Mouse (Mus musculus) liver, embryonic 16.5 days (tissue): ENCODE results near the gene Ginm1. TPM values are rescaled to one million over a fixed set of nuclear protein-coding genes. Genes with fewer than 3 reads are reported as not detected.

Experiments
- ATAC-seq: fragments of 200-750 bp; cut with Nextera tagmentation; 2 replicates; pipeline ENCODE4 v1.8.0; 2017; ENCODE audit warnings: low read depth, mild to moderate bottlenecking, moderate number of reproducible peaks, moderate library complexity
- H3K27ac ChIP-seq: fragments of 300-500 bp; sonication (generic); 2 replicates; pipeline ENCODE4 v1.5.1; 2014; ENCODE audit warnings: mild to moderate bottlenecking, low read length
- H3K27me3 ChIP-seq: fragments of 300-500 bp; sonication (generic); 2 replicates; pipeline ENCODE4 v1.6.1; 2014; ENCODE audit warnings: low read depth, low read length, mixed read lengths; ENCODE audit not compliant: control insufficient read depth, insufficient read depth
- H3K36me3 ChIP-seq: fragments of 300-500 bp; sonication (generic); 2 replicates; pipeline ENCODE4 v1.6.1; 2014; ENCODE audit warnings: mild to moderate bottlenecking; ENCODE audit not compliant: control insufficient read depth, insufficient read depth
- H3K4me1 ChIP-seq: fragments of 300-500 bp; sonication (generic); 2 replicates; pipeline ENCODE4 v1.6.1; 2014; ENCODE audit warnings: low read depth, low read length, mixed read lengths; ENCODE audit not compliant: control insufficient read depth
- H3K4me2 ChIP-seq: fragments of 300-500 bp; sonication (generic); 2 replicates; pipeline ENCODE4 v1.6.1; 2014; ENCODE audit warnings: low read depth, low read length, mixed read lengths
- H3K4me3 ChIP-seq: fragments of 300-500 bp; sonication (generic); 2 replicates; pipeline ENCODE4 v1.5.1; 2014; ENCODE audit warnings: low read depth, mild to moderate bottlenecking, low read length
- H3K9ac ChIP-seq: fragments of 300-500 bp; sonication (generic); 2 replicates; pipeline ENCODE4 v1.6.1; 2014; ENCODE audit warnings: low read depth, low read length
- H3K9me3 ChIP-seq: fragments of 300-500 bp; sonication (generic); replicated peaks from 2 replicates; pipeline ENCODE4 v1.6.1; 2016; ENCODE audit warnings: low read length; ENCODE audit not compliant: control insufficient read depth
- WGBS: fragments of 180-500 bp; shearing (Covaris S2); extraction: QIAGEN DNeasy Blood & Tissue Kit; methylation state at CpG from one replicate; pipeline ENCODE4 v1.1.7; 2014; ENCODE audit not compliant: insufficient replicate concordance; 5-methylcytosine and 5-hydroxymethylcytosine counted together
- polyA plus RNA-seq: library from polyadenylated mRNA; unstranded; fragments of >200 nt; fragmentation: Nextera tagmentation; extraction: Ambion mirVana; gene quantifications from 2 replicates; pipeline ENCODE4 v1.2.1, GENCODE M21; 2015

Gene Ginm1
- polyA plus RNA-seq, 1 experiment from 2014 or later = 27.1 TPM

DNA sequence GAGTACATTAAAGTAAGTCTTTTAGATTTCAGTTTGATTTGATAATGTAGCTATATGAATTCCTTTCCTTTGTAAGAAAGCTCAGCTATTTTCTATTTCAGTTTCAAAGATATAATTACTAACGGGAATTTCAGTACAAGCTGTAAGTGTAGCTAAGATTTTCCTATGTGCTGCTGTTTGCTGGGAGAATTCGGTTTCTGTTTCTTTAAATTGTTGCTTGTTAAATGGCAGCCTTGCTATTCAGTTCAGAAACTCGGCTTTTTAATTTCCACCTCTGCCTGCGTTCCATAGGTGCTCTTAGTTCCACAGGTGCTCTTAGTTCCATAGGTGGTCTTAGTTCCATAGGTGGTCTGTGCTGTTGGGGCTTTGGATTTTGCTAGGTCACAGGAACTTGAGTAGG, 26.5 kb upstream of the Ginm1 start:
- no peak overlapping the region for H3K4me3 ChIP-seq
- H3K9me3 ChIP-seq = no peaks in the 10 kb centered on the region
- no peak overlapping the region for H3K9ac ChIP-seq
- H3K27ac ChIP-seq = no peak overlapping the region
- H3K27me3 ChIP-seq = no peaks in the 10 kb centered on the region
- H3K36me3 ChIP-seq = peaks cover 32% of the 10 kb centered on the region
- H3K4me1 ChIP-seq = no peaks in the 10 kb centered on the region
- ATAC-seq = no peak
- 80% methylated on average over 4 of the region's 4 CpGs for WGBS
- H3K4me2 ChIP-seq = no peak overlapping the region

DNA sequence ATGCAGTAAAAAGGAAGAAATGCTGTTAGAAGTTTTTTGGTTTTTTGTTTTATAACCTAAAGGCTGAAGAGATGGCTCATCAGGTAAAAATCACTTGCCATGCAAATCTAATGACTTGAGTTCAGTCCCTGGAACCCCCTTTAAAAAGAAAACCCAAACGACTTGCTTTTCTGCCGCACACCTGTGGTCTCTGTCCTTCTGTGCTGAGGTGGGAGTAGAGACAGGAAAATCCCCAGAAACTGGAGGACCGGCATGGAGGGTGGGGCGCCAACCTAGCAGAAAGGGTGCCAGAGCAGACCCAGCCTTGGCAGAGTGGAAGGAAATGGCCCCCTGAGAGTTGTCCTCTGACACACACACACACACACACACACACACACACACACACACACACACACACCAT, 26.1 kb upstream of the Ginm1 start:
- no peaks in the 10 kb centered on the region for H3K27me3 ChIP-seq
- H3K4me1 ChIP-seq = no peaks in the 10 kb centered on the region
- H3K4me3 ChIP-seq = no peak overlapping the region
- H3K27ac ChIP-seq = no peak overlapping the region
- ATAC-seq = no peak
- H3K9ac ChIP-seq = no peak overlapping the region
- 88% methylated on average over 4 of the region's 4 CpGs for WGBS
- H3K9me3 ChIP-seq = no peaks in the 10 kb centered on the region
- H3K4me2 ChIP-seq = no peak overlapping the region
- H3K36me3 ChIP-seq = peaks cover 32% of the 10 kb centered on the region

DNA sequence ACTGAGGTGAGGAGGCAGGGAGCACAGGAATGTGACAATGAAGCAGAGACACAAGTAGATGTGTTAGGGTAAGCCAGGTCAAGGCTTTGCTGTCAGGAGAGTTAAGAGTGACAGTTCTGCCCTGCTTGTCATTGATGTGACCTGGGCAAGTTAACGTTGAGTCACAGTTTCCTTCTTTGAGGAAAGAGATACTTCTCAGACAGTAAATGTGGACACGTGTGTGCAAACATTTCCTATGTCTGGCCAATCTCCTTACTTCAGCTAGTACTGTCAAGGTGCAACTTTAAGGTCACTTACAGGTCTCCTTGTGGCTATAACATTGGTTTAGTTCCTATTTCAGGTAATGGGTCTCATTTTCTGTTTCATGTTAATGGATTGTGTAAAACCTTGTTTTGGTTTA, 23.9 kb upstream of the Ginm1 start:
- Histone ChIP-seq H3K36me3 (peaks cover 28% of the 10 kb centered on the region), H3K9me3 (no peaks in the 10 kb centered on the region), H3K27me3 (no peaks in the 10 kb centered on the region), H3K4me2 (no peak overlapping the region), H3K4me3 (no peak overlapping the region), H3K4me1 (no peaks in the 10 kb centered on the region), H3K9ac (no peak overlapping the region), H3K27ac (no peak overlapping the region)
- no peak for ATAC-seq
- WGBS = 70% methylated on average over 2 of the region's 2 CpGs

DNA sequence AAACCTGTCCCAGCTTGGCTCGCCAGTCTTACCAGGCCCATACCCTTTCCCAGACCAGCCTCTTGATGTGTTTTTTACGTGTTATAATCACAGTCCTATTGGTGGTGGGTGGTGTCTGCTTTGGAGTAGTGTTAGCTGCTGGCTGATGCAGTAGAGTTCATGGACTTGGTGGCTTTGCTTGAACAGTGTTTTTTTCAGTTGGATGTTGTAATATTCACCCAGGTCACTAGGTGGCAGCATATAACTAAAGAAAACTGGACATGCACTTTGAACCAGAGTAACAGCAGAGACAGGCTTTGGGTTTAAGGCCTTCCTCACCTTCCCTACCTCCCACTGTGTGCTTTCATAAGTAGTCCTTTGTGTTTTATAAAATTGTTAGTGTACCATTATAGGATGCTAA, 17.3 kb upstream of the Ginm1 start:
- Histone ChIP-seq H3K27me3 (no peaks in the 10 kb centered on the region), H3K4me1 (no peaks in the 10 kb centered on the region), H3K9me3 (no peaks in the 10 kb centered on the region), H3K4me3 (no peak overlapping the region), H3K9ac (no peak overlapping the region), H3K27ac (no peak overlapping the region), H3K36me3 (peaks cover 25% of the 10 kb centered on the region), H3K4me2 (no peak overlapping the region)
- no peak for ATAC-seq
- 36% methylated on average over 2 of the region's 2 CpGs for WGBS

DNA sequence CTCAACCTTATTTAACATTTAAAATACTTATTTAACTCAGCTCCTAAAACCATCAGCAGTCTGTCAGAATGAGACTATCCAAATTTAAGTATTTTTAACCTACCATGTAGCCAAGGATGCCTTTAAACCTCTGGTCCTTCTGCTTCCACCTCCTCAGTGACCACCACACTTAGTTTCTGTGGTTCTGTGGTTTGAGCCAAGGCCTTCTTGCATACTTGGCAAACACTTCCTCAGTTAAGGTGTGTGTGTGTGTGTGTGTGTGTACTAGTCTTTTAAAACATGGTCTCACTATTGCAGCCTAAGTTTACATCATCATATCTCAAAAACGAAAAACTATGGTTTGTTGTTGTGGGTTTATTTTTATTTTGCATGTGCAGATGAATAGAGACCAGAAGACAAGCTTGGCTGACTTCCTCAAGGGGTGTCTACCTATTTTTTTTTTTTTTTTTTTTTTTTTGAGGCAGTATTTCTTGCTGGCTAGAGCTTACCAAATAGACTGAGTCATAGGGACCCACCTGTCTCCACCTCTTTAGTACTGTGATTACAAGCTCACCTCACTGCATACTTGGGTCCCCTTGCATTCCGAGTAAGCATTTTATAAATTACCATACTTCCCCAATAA, 10.0 kb upstream of the Ginm1 start:
- H3K4me1 ChIP-seq = no peaks in the 10 kb centered on the region
- no peak for ATAC-seq
- no peak overlapping the region for H3K4me3 ChIP-seq
- H3K9me3 ChIP-seq = no peaks in the 10 kb centered on the region
- no peak overlapping the region for H3K9ac ChIP-seq
- WGBS = 74% methylated on average over 2 of the region's 2 CpGs
- no peaks in the 10 kb centered on the region for H3K27me3 ChIP-seq
- no peak overlapping the region for H3K4me2 ChIP-seq
- H3K27ac ChIP-seq = no peak overlapping the region
- peaks cover 62% of the 10 kb centered on the region for H3K36me3 ChIP-seq

DNA sequence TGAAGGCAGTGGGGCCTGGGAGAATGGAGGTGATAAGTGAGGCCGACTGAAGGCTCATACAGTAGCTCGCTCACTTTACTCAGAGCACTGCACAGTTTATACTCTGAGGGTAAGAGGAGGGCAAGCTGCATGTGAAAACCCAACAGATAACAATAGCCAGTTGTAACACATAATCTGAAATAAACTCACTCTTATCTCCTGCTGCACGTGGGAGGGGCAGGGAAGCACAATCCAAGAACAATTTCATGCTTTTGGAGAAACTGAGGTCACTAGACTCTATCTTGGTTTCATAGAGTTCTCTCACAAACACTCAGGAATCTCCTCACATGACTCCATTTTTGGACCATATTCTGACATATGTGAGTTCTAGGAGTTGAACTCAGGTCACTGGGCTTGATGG, 8.6 kb upstream of the Ginm1 start:
- Histone ChIP-seq H3K27ac (no peak overlapping the region), H3K9ac (no peak overlapping the region), H3K4me2 (no peak overlapping the region), H3K36me3 (peaks cover 71% of the 10 kb centered on the region), H3K4me1 (no peaks in the 10 kb centered on the region), H3K4me3 (no peak overlapping the region), H3K9me3 (no peaks in the 10 kb centered on the region), H3K27me3 (no peaks in the 10 kb centered on the region)
- no peak for ATAC-seq
- 25% methylated on average over 3 of the region's 3 CpGs for WGBS

DNA sequence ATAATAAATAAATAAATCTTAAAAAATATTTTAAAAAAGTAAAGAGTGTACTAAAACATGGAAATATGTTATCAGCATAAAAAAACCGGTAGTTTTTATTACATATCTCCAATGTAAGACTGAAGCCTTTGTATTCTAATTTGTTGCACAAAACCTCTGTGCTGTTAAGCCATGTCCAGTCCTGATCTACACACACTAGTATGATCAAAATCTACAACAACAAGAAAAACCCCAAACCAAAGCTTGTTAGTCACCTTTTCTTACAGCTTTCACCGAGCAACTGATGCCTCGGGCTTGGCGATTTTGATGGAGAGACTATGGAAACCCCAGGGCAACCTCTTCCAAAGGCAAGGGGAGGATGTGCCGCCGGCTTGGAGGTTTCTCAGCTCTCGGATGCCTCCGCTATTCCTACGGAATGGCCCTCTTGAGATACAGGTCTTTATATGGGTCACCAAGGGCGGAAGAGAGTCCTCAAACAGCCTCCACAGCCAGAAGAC, 322 bp downstream of the Ginm1 start:
- WGBS = 0% methylated on average over 10 of the region's 10 CpGs
- Histone ChIP-seq H3K4me2 (peak overlapping the region; percentile 62), H3K36me3 (peaks cover 18% of the 10 kb centered on the region), H3K4me1 (peaks cover 7% of the 10 kb centered on the region), H3K27ac (peak overlapping the region; percentile 85), H3K9ac (peak overlapping the region; percentile 84), H3K27me3 (no peaks in the 10 kb centered on the region), H3K9me3 (no peaks in the 10 kb centered on the region), H3K4me3 (peak overlapping the region; percentile 83)
- ATAC-seq = peak; percentile 3; the same call in 1 of the 2 replicates

DNA sequence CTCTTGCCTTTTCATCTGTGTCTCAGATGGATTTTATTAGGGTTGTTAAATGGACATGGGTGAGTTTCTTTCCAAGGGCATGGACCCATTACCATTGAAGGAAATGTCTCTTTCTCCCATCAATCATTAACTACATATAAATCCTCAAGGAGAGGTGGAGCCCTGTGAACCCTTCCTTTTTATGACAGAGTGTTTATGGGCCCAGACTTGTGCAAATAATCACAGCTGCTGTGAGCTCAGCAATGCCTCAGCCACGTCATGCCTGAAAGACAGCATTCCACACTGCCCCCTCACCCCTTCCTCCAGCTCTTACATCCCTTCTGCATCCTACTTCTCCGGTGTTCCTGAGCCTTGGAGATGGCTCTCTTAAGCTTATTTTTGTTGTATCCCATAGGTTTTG, 5.3 kb downstream of the Ginm1 start:
- Histone ChIP-seq H3K4me1 (peaks cover 3% of the 10 kb centered on the region; the same call in 1 of the 2 replicates), H3K36me3 (peaks cover 7% of the 10 kb centered on the region), H3K27ac (no peak overlapping the region), H3K9me3 (no peaks in the 10 kb centered on the region), H3K9ac (no peak overlapping the region), H3K4me2 (no peak overlapping the region), H3K4me3 (no peak overlapping the region), H3K27me3 (no peaks in the 10 kb centered on the region)
- WGBS = 52% methylated on average over 2 of the region's 2 CpGs
- ATAC-seq = no peak

DNA sequence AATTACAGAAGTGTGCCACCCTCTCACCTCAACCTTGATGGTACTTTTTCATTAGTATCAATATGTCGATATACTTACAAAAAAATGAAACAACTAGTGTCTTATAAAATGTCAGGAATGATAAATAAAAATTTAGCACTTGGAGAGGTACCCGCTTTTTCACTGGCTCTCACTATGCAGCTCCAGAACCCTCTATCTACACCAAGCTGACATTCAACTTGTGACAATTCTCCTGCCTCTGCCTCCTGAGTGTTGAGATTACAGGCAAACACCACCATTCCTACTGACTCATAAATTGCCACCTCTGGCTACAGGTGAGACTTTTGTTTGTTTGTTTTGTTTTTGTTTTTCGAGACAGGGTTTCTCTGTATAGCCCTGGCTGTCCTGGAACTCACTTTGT, 11.4 kb downstream of the Ginm1 start:
- 43% methylated on average over 3 of the region's 3 CpGs for WGBS
- no peak for ATAC-seq
- Histone ChIP-seq H3K27me3 (no peaks in the 10 kb centered on the region), H3K9me3 (no peaks in the 10 kb centered on the region), H3K27ac (peak overlapping the region; percentile 21; the same call in 1 of the 2 replicates), H3K9ac (peak overlapping the region; percentile 23; the same call in 1 of the 2 replicates), H3K4me1 (peaks cover 6% of the 10 kb centered on the region; the same call in 1 of the 2 replicates), H3K4me3 (peak overlapping the region; percentile 92), H3K4me2 (peak overlapping the region; percentile 60), H3K36me3 (no peaks in the 10 kb centered on the region)
